Mouse (Mus musculus): ENCODE measurements around the gene Pgam5. TPM values are rescaled to one million over a fixed set of nuclear protein-coding genes. Genes with fewer than 3 reads are reported as not detected.

Gene Pgam5
- total and polyA plus RNA-seq, 3 experiments, result 62.8 to 128 (median 64.8) TPM

GRCm38 (mm10) chr5:110274846-110275245, 5.1 kb upstream of the Pgam5 start:
- Histone ChIP-seq H3K27ac (ENCODE audit: insufficient read depth, low read depth) (no peak overlapping the region), H3K4me2 (ENCODE audit: insufficient read depth, low read depth, poor library complexity, severe bottlenecking) (no peak overlapping the region), H3K4me3 (replicated peaks in 1 of 3; ENCODE audit: low read depth in 2 of 3, low read length in 2 of 3, poor library complexity in 1 of 3) (no peak overlapping the region), H3K9ac (ENCODE audit: insufficient read depth, low read depth) (no peak overlapping the region), H3K4me1 (ENCODE audit: control insufficient read depth in 1 of 2, insufficient read depth in 2 of 2) (peaks cover 0 to 3% of the 10 kb centered on the region in 2 experiments; a peak in 1 of 4 replicates), H3K79me2 (replicated peaks; ENCODE audit: control insufficient read depth, extremely low read depth, insufficient read depth, poor library complexity, severe bottlenecking) (no peaks in the 10 kb centered on the region), H3K27me3 (replicated peaks) (no peaks in the 10 kb centered on the region), H3K9me3 (replicated peaks; ENCODE audit: low read length) (no peaks in the 10 kb centered on the region), H3K36me3 (replicated peaks in 1 of 2; ENCODE audit: control insufficient read depth in 1 of 2, insufficient read depth in 1 of 2, low read length in 1 of 2) (peaks cover 0 to 2% of the 10 kb centered on the region in 2 experiments)
- no peak for TF ChIP-seq IRF4 (IDR thresholded peaks at IDR 0.05; ENCODE audit: low read depth, low read length)
- TF ChIP-seq MAFK (IDR thresholded peaks at IDR 0.05; ENCODE audit: insufficient replicate concordance, low read length), result no peak
- TF ChIP-seq CHD1 (IDR thresholded peaks at IDR 0.05; ENCODE audit: low read depth, low read length), result no peak
- DNase-seq (ENCODE audit: extremely low read depth), result no peak
- dilution Hi-C loops (cut with MboI; ENCODE audit: extremely low pct_ligation_motif_present, extremely low pct_unique_long_range_greater_than_20kb, low sequenced_read_pairs) (no loop called here), in situ Hi-C loops (cut with MboI; ENCODE audit: low pct_ligation_motif_present, low pct_unique_long_range_greater_than_20kb, low sequenced_read_pairs) (no loop called here)

GRCm38 (mm10) chr5:110274147-110274546, 4.4 kb upstream of the Pgam5 start:
- Histone ChIP-seq H3K27ac (ENCODE audit: insufficient read depth, low read depth) (no peak overlapping the region), H3K4me2 (ENCODE audit: insufficient read depth, low read depth, poor library complexity, severe bottlenecking) (no peak overlapping the region), H3K9me3 (replicated peaks; ENCODE audit: low read length) (no peaks in the 10 kb centered on the region), H3K4me1 (ENCODE audit: control insufficient read depth in 1 of 2, insufficient read depth in 2 of 2) (peaks cover 0 to 3% of the 10 kb centered on the region in 2 experiments; a peak in 1 of 4 replicates), H3K79me2 (replicated peaks; ENCODE audit: control insufficient read depth, extremely low read depth, insufficient read depth, poor library complexity, severe bottlenecking) (peaks cover 4% of the 10 kb centered on the region), H3K27me3 (replicated peaks) (no peaks in the 10 kb centered on the region), H3K4me3 (replicated peaks in 1 of 3; ENCODE audit: low read depth in 2 of 3, low read length in 2 of 3, poor library complexity in 1 of 3) (no peak overlapping the region), H3K36me3 (replicated peaks in 1 of 2; ENCODE audit: control insufficient read depth in 1 of 2, insufficient read depth in 1 of 2, low read length in 1 of 2) (peaks cover 0 to 2% of the 10 kb centered on the region in 2 experiments), H3K9ac (ENCODE audit: insufficient read depth, low read depth) (no peak overlapping the region)
- TF ChIP-seq MAZ (IDR thresholded peaks at IDR 0.05; ENCODE audit: low read depth, low read length), result no peak
- no peak for TF ChIP-seq CHD1 (IDR thresholded peaks at IDR 0.05; ENCODE audit: low read depth, low read length)
- no peak for TF ChIP-seq TBP (conservative IDR thresholded peaks at IDR 0.05; ENCODE audit: low read depth, low read length)
- TF ChIP-seq ZNF384 (IDR thresholded peaks at IDR 0.05; ENCODE audit: low read depth, low read length), result no peak
- TF ChIP-seq PAX5 (IDR thresholded peaks at IDR 0.05; ENCODE audit: low read length), result no peak
- in situ Hi-C loops (cut with MboI; ENCODE audit: low pct_ligation_motif_present, low pct_unique_long_range_greater_than_20kb, low sequenced_read_pairs), result no loop called here
- DNase-seq (ENCODE audit: extremely low read depth), result no peak
- dilution Hi-C loops (cut with MboI; ENCODE audit: extremely low pct_ligation_motif_present, extremely low pct_unique_long_range_greater_than_20kb, low sequenced_read_pairs), result no loop called here

GRCm38 (mm10) chr5:110270242-110270641, 529 bp upstream of the Pgam5 start:
- in situ Hi-C loops (cut with MboI; ENCODE audit: low pct_ligation_motif_present, low pct_unique_long_range_greater_than_20kb, low sequenced_read_pairs) (no loop called here), dilution Hi-C loops (cut with MboI; ENCODE audit: extremely low pct_ligation_motif_present, extremely low pct_unique_long_range_greater_than_20kb, low sequenced_read_pairs) (no loop called here)
- Histone ChIP-seq H3K36me3 (replicated peaks in 1 of 2; ENCODE audit: control insufficient read depth in 1 of 2, insufficient read depth in 1 of 2, low read length in 1 of 2) (peaks cover 17 to 28% of the 10 kb centered on the region in 2 experiments), H3K4me2 (ENCODE audit: insufficient read depth, low read depth, poor library complexity, severe bottlenecking) (no peak overlapping the region), H3K9ac (ENCODE audit: insufficient read depth, low read depth) (no peak overlapping the region), H3K4me1 (ENCODE audit: control insufficient read depth in 1 of 2, insufficient read depth in 2 of 2) (peaks cover 4 to 28% of the 10 kb centered on the region in 2 experiments; a peak in 3 of 4 replicates), H3K27ac (ENCODE audit: insufficient read depth, low read depth) (no peak overlapping the region), H3K9me3 (replicated peaks; ENCODE audit: low read length) (no peaks in the 10 kb centered on the region), H3K4me3 (replicated peaks in 1 of 3; ENCODE audit: low read depth in 2 of 3, low read length in 2 of 3, poor library complexity in 1 of 3) (no peak overlapping the region), H3K27me3 (replicated peaks) (no peaks in the 10 kb centered on the region), H3K79me2 (replicated peaks; ENCODE audit: control insufficient read depth, extremely low read depth, insufficient read depth, poor library complexity, severe bottlenecking) (peaks cover 31% of the 10 kb centered on the region)
- no peak for DNase-seq (ENCODE audit: extremely low read depth)
- TF ChIP-seq MAZ (IDR thresholded peaks at IDR 0.05; ENCODE audit: low read depth, low read length), result no peak
- no peak for TF ChIP-seq ZNF384 (IDR thresholded peaks at IDR 0.05; ENCODE audit: low read depth, low read length)
- TF ChIP-seq ZKSCAN1 (IDR thresholded peaks at IDR 0.05; ENCODE audit: borderline replicate concordance, low read depth, low read length), result no peak
- TF ChIP-seq POLR2A (IDR thresholded peaks at IDR 0.05; ENCODE audit: low read depth, low read length), result no peak
- no peak for TF ChIP-seq NRF1 (IDR thresholded peaks at IDR 0.05; ENCODE audit: low read depth, low read length)
- no peak for TF ChIP-seq ZC3H11A (IDR thresholded peaks at IDR 0.05; ENCODE audit: low read depth, low read length)
- TF ChIP-seq MAFK (IDR thresholded peaks at IDR 0.05; ENCODE audit: insufficient replicate concordance, low read length), result no peak
- TF ChIP-seq HCFC1 (IDR thresholded peaks at IDR 0.05; ENCODE audit: low read depth, low read length), result no peak
- no peak for TF ChIP-seq CHD1 (IDR thresholded peaks at IDR 0.05; ENCODE audit: low read depth, low read length)
- TF ChIP-seq EP300 (IDR thresholded peaks at IDR 0.05; ENCODE audit: low read length), result no peak
- TF ChIP-seq GABPA (IDR thresholded peaks at IDR 0.05; ENCODE audit: insufficient replicate concordance, low read depth, low read length), result no peak
- no peak for TF ChIP-seq NELFE (IDR thresholded peaks at IDR 0.05; ENCODE audit: low read depth, low read length)
- TF ChIP-seq JUN (IDR thresholded peaks at IDR 0.05; ENCODE audit: insufficient read depth, low read depth, low read length), result no peak
- no peak for TF ChIP-seq RCOR1 (conservative IDR thresholded peaks at IDR 0.05; ENCODE audit: low read depth, low read length)
- TF ChIP-seq MYC (IDR thresholded peaks at IDR 0.05; ENCODE audit: low read depth, low read length), result no peak
